Mouse (Mus musculus): Measurements from ENCODE around the gene Fstl5. TPM values are rescaled to one million over a fixed set of nuclear protein-coding genes. Genes with fewer than 3 reads are reported as not detected.

Fstl5 gene
- polyA plus RNA-seq, 1 experiment from 2014 or later = 8.1 TPM

DNA sequence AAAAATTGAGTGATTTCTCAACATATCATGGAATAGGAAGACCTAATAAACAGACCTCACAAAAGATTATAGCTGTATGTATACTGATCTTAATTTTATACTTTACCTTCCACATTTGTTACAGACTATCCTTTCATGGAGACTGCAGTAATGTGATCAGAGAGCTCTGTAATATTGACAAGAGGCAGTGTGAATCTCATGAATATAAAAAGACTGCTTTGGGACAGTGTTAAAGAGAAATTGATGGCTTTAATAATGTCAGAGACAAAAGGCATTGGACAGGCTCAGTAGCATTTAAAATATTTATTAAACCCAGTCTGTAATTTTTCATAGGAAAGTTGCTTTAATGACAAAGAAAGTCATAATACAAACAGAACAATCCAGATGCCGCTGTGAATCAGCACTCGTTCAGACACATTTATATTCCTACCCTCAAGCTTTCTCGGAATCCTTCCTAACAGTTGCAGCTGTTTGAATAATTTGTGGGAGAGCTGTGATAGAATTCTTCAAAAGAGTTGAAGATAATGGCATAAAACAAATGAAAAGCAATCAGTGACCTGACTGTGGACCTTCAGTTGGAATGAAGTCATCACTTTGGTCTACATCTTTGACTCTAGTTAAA lies 499.0 kb downstream of the Fstl5 start:
- no peak for ATAC-seq (ENCODE audit: insufficient number of reproducible peaks, insufficient read depth, low FRiP score, low read depth)
- no peaks in the 10 kb centered on the region for H3K9me3 ChIP-seq (ENCODE audit: control insufficient read depth, low read depth, low read length)

DNA sequence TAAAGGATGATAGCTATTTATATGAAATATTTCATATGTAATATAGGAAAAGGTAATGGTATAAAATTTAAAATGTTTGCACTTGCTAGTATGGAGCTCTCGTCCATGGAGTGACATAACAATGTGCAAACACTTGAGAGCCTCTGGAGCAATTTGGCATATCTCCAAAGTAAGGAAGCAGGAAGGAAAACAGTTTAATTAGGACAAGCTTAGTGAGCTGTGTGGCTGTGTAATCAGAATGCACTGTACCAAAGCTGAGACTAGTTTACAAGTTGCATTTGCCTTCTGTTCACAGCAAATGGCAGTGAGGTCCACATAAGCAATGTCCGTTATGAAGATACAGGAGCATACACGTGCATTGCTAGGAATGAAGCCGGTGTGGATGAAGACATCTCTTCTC lies 519.1 kb downstream of the Fstl5 start:
- ATAC-seq (ENCODE audit: insufficient number of reproducible peaks, insufficient read depth, low FRiP score, low read depth) = no peak
- Histone ChIP-seq H3K9ac (replicated peaks; ENCODE audit: low read depth, low read length) (no peak overlapping the region), H3K36me3 (ENCODE audit: control insufficient read depth, insufficient read depth, low read length) (no peaks in the 10 kb centered on the region), H3K4me1 (ENCODE audit: control insufficient read depth, insufficient read depth, low read length) (no peaks in the 10 kb centered on the region), H3K9me3 (ENCODE audit: control insufficient read depth, low read depth, low read length) (no peaks in the 10 kb centered on the region), H3K4me2 (replicated peaks; ENCODE audit: low read depth, low read length) (no peak overlapping the region), H3K27ac (ENCODE audit: low read length) (no peak overlapping the region), H3K27me3 (ENCODE audit: control insufficient read depth, insufficient read depth, low read length) (no peaks in the 10 kb centered on the region), H3K4me3 (ENCODE audit: low read depth, low read length) (no peak overlapping the region)
- WGBS = 69% methylated on average over 4 of the region's 4 CpGs

More for the DNA sequence above, 499.0 kb downstream of the Fstl5 start:
- no peaks in the 10 kb centered on the region for H3K4me1 ChIP-seq (ENCODE audit: control insufficient read depth, insufficient read depth, low read length)
- H3K4me2 ChIP-seq (replicated peaks; ENCODE audit: low read depth, low read length) = no peak overlapping the region
- no peaks in the 10 kb centered on the region for H3K27me3 ChIP-seq (ENCODE audit: control insufficient read depth, insufficient read depth, low read length)
- H3K27ac ChIP-seq (ENCODE audit: low read length) = no peak overlapping the region
- WGBS = 52% methylated on average over 3 of the region's 3 CpGs
- no peaks in the 10 kb centered on the region for H3K36me3 ChIP-seq (ENCODE audit: control insufficient read depth, insufficient read depth, low read length)
- no peak overlapping the region for H3K9ac ChIP-seq (replicated peaks; ENCODE audit: low read depth, low read length)
- H3K4me3 ChIP-seq (ENCODE audit: low read depth, low read length) = no peak overlapping the region

DNA sequence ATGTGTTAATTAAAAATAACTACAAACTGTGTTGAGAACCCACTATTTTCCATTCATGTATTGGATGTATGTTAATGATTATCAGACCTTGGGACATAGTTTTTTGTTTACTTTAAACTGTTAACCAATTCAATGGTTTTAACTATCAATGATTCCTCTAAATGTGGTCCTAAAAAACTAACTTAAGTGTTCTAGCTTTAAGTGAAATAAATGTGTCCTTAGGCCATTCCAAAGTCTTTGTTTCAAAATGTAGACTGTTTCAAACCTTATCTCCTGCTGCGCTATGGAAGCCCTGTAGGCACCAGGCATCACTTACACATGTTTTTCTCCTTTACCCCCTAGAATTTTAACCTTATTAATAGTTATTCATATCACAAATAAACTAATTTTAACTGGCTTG lies 546.0 kb downstream of the Fstl5 start:
- H3K4me3 ChIP-seq (ENCODE audit: low read depth, low read length) = no peak overlapping the region
- no peak for ATAC-seq (ENCODE audit: insufficient number of reproducible peaks, insufficient read depth, low FRiP score, low read depth)
- no peaks in the 10 kb centered on the region for H3K27me3 ChIP-seq (ENCODE audit: control insufficient read depth, insufficient read depth, low read length)
- WGBS = 78% methylated on average over 1 of the region's 1 CpGs
- H3K27ac ChIP-seq (ENCODE audit: low read length) = no peak overlapping the region
- H3K9ac ChIP-seq (replicated peaks; ENCODE audit: low read depth, low read length) = no peak overlapping the region
- no peaks in the 10 kb centered on the region for H3K4me1 ChIP-seq (ENCODE audit: control insufficient read depth, insufficient read depth, low read length)
- H3K36me3 ChIP-seq (ENCODE audit: control insufficient read depth, insufficient read depth, low read length) = no peaks in the 10 kb centered on the region
- H3K9me3 ChIP-seq (ENCODE audit: control insufficient read depth, low read depth, low read length) = no peaks in the 10 kb centered on the region
- H3K4me2 ChIP-seq (replicated peaks; ENCODE audit: low read depth, low read length) = no peak overlapping the region

DNA sequence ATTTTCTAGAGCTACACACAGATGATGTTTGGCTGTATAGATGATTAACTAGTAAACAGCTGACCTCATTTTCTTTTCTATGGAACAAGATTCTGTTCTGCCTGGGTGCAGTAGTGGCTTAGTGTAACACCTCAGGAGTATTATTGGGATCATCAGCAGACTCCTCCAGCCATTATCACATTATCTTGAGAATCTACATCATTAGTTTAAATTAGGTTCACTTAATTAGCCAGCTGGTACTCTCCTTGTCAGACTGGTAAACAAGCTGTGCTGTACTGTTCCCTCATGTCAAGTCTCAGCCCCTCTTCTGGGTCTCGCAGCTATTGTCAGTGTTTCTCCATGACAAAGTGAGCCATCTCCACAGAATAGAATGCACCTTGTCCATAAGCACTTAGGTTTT lies 580.2 kb downstream of the Fstl5 start:
- H3K36me3 ChIP-seq (ENCODE audit: control insufficient read depth, insufficient read depth, low read length) = no peaks in the 10 kb centered on the region
- H3K4me1 ChIP-seq (ENCODE audit: control insufficient read depth, insufficient read depth, low read length) = no peaks in the 10 kb centered on the region
- H3K9ac ChIP-seq (replicated peaks; ENCODE audit: low read depth, low read length) = no peak overlapping the region
- H3K4me3 ChIP-seq (ENCODE audit: low read depth, low read length) = no peak overlapping the region
- no peaks in the 10 kb centered on the region for H3K27me3 ChIP-seq (ENCODE audit: control insufficient read depth, insufficient read depth, low read length)
- H3K4me2 ChIP-seq (replicated peaks; ENCODE audit: low read depth, low read length) = no peak overlapping the region
- no peak overlapping the region for H3K27ac ChIP-seq (ENCODE audit: low read length)
- no peak for ATAC-seq (ENCODE audit: insufficient number of reproducible peaks, insufficient read depth, low FRiP score, low read depth)
- 58% methylated on average over 1 of the region's 1 CpGs for WGBS
- no peaks in the 10 kb centered on the region for H3K9me3 ChIP-seq (ENCODE audit: control insufficient read depth, low read depth, low read length)

DNA sequence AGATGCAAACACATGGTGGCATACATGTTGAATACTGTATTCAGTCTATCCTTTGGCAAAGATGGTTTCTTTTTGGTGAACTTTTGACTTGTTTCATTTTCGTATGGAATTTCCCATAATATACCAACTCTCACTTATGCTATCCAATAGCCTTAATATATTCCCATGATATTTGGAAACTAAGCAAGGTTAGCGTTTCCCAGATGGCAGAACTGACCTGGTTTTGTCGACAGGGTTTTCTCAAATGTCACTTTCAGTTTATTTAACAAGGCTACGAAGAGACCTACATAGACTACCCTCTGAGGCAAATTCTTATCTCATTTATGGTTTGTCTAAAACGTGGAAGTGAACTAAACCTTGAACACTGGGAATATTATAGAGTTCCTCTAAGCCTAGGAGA lies 596.8 kb downstream of the Fstl5 start:
- 44% methylated on average over 5 of the region's 5 CpGs for WGBS
- no peak overlapping the region for H3K4me3 ChIP-seq (ENCODE audit: low read depth, low read length)

DNA sequence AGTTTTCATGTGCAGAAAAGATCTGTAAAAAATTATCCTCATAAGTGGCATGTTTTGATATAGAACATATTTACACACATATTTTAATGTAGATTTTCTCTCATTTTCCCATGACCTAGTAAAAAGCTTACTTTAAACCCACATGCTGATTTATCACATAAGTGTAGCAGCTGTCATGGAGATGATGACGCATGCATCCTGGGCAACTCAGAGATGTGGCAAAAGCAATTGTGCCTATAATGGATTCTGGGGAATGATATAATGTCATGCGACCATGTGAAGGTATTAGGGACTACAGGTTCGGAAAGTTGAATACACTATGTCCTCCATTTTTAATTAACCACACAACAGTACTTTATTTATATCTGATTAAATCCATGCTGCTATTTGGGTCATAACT lies 601.9 kb downstream of the Fstl5 start:
- ATAC-seq (ENCODE audit: insufficient number of reproducible peaks, insufficient read depth, low FRiP score, low read depth) = no peak
- no peak overlapping the region for H3K9ac ChIP-seq (replicated peaks; ENCODE audit: low read depth, low read length)
- H3K27ac ChIP-seq (ENCODE audit: low read length) = no peak overlapping the region

More for the DNA sequence above, 596.8 kb downstream of the Fstl5 start:
- no peak for ATAC-seq (ENCODE audit: insufficient number of reproducible peaks, insufficient read depth, low FRiP score, low read depth)
- no peak overlapping the region for H3K9ac ChIP-seq (replicated peaks; ENCODE audit: low read depth, low read length)
- no peak overlapping the region for H3K27ac ChIP-seq (ENCODE audit: low read length)
- no peaks in the 10 kb centered on the region for H3K36me3 ChIP-seq (ENCODE audit: control insufficient read depth, insufficient read depth, low read length)
- no peaks in the 10 kb centered on the region for H3K9me3 ChIP-seq (ENCODE audit: control insufficient read depth, low read depth, low read length)
- H3K4me1 ChIP-seq (ENCODE audit: control insufficient read depth, insufficient read depth, low read length) = no peaks in the 10 kb centered on the region
- no peaks in the 10 kb centered on the region for H3K27me3 ChIP-seq (ENCODE audit: control insufficient read depth, insufficient read depth, low read length)
- no peak overlapping the region for H3K4me2 ChIP-seq (replicated peaks; ENCODE audit: low read depth, low read length)

DNA sequence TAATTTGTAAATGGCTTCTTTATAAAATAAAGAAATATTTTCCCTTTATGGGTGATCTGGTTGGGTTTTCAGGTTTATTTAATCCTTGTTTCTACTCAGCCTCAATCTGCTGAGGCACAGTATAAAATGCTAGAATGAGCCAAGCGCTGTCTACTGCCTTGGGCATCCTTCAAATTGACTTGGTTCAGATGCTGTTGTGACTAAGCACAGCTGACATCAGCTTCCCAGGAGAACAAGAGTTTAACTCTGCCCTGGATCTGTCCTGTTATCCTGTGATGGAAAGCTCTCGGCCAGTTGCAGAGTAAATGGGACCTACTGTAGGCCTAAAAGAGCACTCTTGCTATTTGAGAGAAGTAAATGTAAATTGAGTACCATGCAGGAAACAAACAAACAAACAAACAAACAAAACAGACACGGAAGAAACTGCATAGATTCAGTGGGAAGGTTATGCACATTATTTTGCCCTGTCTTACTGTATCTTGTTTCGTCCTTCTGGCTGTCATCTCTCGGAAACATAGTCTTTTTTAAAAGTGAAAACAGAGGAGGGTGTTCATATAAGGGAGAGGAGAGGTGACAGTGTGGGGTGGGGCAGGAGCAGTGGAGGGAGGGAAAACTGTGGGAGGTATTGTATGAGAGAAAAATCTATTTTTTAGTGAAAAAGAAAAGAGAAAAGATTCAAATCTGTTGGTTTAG lies 605.9 kb downstream of the Fstl5 start:
- Histone ChIP-seq H3K27ac (ENCODE audit: low read length) (no peak overlapping the region), H3K4me3 (ENCODE audit: low read depth, low read length) (no peak overlapping the region), H3K36me3 (ENCODE audit: control insufficient read depth, insufficient read depth, low read length) (no peaks in the 10 kb centered on the region), H3K9ac (replicated peaks; ENCODE audit: low read depth, low read length) (no peak overlapping the region), H3K27me3 (ENCODE audit: control insufficient read depth, insufficient read depth, low read length) (no peaks in the 10 kb centered on the region), H3K4me1 (ENCODE audit: control insufficient read depth, insufficient read depth, low read length) (no peaks in the 10 kb centered on the region), H3K4me2 (replicated peaks; ENCODE audit: low read depth, low read length) (no peak overlapping the region), H3K9me3 (ENCODE audit: control insufficient read depth, low read depth, low read length) (no peaks in the 10 kb centered on the region)
- 67% methylated on average over 5 of the region's 5 CpGs for WGBS
- no peak for ATAC-seq (ENCODE audit: insufficient number of reproducible peaks, insufficient read depth, low FRiP score, low read depth)

More for the DNA sequence above, 601.9 kb downstream of the Fstl5 start:
- no peaks in the 10 kb centered on the region for H3K36me3 ChIP-seq (ENCODE audit: control insufficient read depth, insufficient read depth, low read length)
- no peaks in the 10 kb centered on the region for H3K4me1 ChIP-seq (ENCODE audit: control insufficient read depth, insufficient read depth, low read length)
- no peaks in the 10 kb centered on the region for H3K27me3 ChIP-seq (ENCODE audit: control insufficient read depth, insufficient read depth, low read length)
- H3K4me2 ChIP-seq (replicated peaks; ENCODE audit: low read depth, low read length) = no peak overlapping the region
- 91% methylated on average over 3 of the region's 3 CpGs for WGBS
- no peaks in the 10 kb centered on the region for H3K9me3 ChIP-seq (ENCODE audit: control insufficient read depth, low read depth, low read length)
- H3K4me3 ChIP-seq (ENCODE audit: low read depth, low read length) = no peak overlapping the region

DNA sequence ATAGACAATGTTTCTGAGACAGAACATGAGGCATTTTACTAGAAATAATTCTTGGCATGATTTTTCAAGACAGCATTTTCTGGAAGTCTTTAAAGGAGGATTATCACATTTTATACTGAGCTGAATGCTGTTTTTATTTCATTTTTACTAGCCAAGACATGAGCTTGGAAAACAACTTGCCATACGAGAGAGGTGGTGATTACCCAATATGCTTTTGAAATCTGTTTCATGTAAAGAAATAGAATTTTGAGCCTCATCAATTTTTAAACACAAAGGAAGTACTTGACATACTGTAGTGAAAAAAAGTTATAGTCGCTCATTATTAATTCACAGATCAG lies 606.4 kb downstream of the Fstl5 start:
- Histone ChIP-seq H3K27ac (ENCODE audit: low read length) (no peak overlapping the region), H3K36me3 (ENCODE audit: control insufficient read depth, insufficient read depth, low read length) (no peaks in the 10 kb centered on the region), H3K9ac (replicated peaks; ENCODE audit: low read depth, low read length) (no peak overlapping the region), H3K4me3 (ENCODE audit: low read depth, low read length) (no peak overlapping the region), H3K4me2 (replicated peaks; ENCODE audit: low read depth, low read length) (no peak overlapping the region), H3K27me3 (ENCODE audit: control insufficient read depth, insufficient read depth, low read length) (no peaks in the 10 kb centered on the region), H3K4me1 (ENCODE audit: control insufficient read depth, insufficient read depth, low read length) (no peaks in the 10 kb centered on the region), H3K9me3 (ENCODE audit: control insufficient read depth, low read depth, low read length) (no peaks in the 10 kb centered on the region)
- no peak for ATAC-seq (ENCODE audit: insufficient number of reproducible peaks, insufficient read depth, low FRiP score, low read depth)
- 73% methylated on average over 2 of the region's 2 CpGs for WGBS

Data from stomach, embryonic 14.5 days (tissue).